Mouse (Mus musculus): ENCODE data around the gene Gm37240. TPM values are rescaled to one million over a fixed set of nuclear protein-coding genes. Genes with fewer than 3 reads are reported as not detected.

Gene Gm37240
- total RNA-seq, 2 experiments from 2014 or later: not detected

DNA sequence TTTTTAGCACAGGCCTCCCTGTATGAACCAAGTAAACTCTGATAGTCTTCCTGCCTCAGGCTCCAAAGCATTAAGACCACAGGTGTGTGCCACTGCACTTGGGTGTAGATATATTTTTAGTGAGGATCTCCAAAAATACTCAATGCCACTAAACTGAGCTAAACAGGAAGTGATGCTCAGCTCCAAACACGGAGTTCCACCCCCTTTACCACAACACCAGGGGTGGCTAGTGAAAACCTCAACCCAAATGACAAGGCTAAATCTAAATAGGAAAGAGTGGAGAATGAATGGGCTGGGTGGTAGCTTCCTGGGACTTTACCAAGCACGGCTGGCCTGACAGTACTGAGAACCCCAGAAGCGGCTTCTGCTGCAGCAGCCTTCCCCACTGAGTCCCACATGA lies 194.3 kb downstream of the Gm37240 start:
- ATAC-seq (replicated peaks; ENCODE audit: poor library complexity, severe bottlenecking): peak; percentile 53

GRCm38 (mm10) chr3:85691134-85691533 lies 196.2 kb downstream of the Gm37240 start:
- ATAC-seq (replicated peaks; ENCODE audit: poor library complexity, severe bottlenecking): no peak

DNA sequence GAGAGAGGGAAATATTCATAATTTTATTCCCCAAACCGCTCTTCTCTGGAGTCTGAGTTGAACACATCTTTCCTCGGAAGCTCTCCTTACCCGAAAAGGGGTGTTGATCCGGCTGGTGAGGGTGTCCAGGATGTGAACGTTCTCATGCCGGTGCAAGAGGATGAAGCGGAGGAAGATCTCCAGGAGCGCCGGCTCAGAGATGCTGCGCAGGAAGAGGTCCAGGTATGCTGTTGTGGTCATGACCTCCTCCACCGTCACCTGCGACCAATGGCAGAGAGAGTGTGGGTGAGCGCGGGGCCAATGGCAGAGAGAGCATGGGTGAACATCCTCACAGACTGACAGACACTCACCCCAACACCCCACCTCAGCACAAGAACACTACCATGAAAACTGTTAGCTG lies 199.0 kb downstream of the Gm37240 start:
- ATAC-seq (replicated peaks; ENCODE audit: poor library complexity, severe bottlenecking): no peak

GRCm38 (mm10) chr3:85685271-85685670 lies 202.0 kb downstream of the Gm37240 start:
- ATAC-seq (replicated peaks; ENCODE audit: poor library complexity, severe bottlenecking): no peak

DNA sequence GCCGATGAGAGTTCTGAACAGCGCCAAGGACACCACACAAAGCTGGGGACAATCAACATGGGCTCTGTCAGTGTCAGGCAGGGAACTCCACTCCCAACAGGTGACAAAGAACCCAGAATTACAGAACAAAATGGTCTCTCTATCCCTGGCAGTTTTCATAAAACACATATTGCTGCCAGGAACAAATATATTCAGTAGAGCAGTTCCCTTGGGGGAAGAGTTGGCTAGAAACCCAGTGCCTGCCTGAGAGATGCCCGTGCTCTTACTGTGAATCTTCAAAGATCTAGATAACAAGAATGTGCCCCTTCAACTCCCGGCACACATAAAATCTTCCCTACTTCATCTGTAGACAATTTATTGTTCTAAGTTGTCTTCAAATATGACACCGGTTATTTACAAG lies 203.7 kb downstream of the Gm37240 start:
- ATAC-seq (replicated peaks; ENCODE audit: poor library complexity, severe bottlenecking): no peak

GRCm38 (mm10) chr3:85681136-85681535 lies 206.2 kb downstream of the Gm37240 start:
- ATAC-seq (replicated peaks; ENCODE audit: poor library complexity, severe bottlenecking): no peak

GRCm38 (mm10) chr3:85679960-85680359 lies 207.4 kb downstream of the Gm37240 start:
- ATAC-seq (replicated peaks; ENCODE audit: poor library complexity, severe bottlenecking): no peak

GRCm38 (mm10) chr3:85679312-85679933 lies 207.9 kb downstream of the Gm37240 start:
- ATAC-seq (replicated peaks; ENCODE audit: poor library complexity, severe bottlenecking): no peak

GRCm38 (mm10) chr3:85677952-85678351 lies 209.4 kb downstream of the Gm37240 start:
- ATAC-seq (replicated peaks; ENCODE audit: poor library complexity, severe bottlenecking): no peak

GRCm38 (mm10) chr3:85677133-85677532 lies 210.2 kb downstream of the Gm37240 start:
- ATAC-seq (replicated peaks; ENCODE audit: poor library complexity, severe bottlenecking): no peak

DNA sequence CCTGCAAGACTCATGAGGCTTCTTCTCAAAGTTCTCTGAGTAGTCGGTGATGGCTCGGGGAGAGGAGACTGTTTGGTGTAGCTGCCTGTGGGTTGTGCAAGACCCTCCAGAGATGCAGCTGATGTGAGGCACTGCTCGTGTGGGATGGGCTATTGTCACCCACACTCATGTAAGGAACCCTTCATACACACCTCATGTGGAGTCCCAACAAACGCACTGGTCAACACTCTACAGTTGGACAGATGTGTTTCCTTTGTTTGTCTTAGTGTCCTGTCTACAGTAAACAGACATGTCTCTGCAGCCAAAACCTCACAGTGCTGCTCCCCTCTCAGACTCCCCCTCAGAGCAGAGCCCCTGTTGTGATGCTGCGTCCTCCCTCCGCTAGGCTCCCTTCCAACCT lies 217.5 kb downstream of the Gm37240 start:
- ATAC-seq (replicated peaks; ENCODE audit: poor library complexity, severe bottlenecking): no peak

DNA sequence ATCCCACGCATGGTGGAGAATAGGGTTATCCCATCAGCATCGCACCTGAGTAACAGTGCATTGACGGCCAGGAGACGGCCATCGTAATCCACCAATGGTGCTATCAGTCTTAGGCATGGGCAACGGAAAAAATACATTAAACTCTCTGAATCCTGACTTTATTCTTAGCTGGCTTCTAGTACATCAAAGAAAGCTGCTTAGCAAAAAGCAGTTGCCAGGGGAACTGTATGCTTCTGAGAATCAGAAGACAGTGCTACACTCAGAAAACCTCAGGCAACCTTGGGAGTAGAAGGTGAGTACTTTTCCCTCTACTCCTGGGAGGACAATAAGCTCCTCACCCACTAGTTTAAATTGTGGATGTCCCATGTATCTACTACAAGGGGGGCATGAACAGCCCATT lies 219.6 kb downstream of the Gm37240 start:
- no peak for ATAC-seq (replicated peaks; ENCODE audit: poor library complexity, severe bottlenecking)

GRCm38 (mm10) chr3:85666736-85667135 lies 220.6 kb downstream of the Gm37240 start:
- ATAC-seq (replicated peaks; ENCODE audit: poor library complexity, severe bottlenecking): no peak

GRCm38 (mm10) chr3:85666166-85666565 lies 221.2 kb downstream of the Gm37240 start:
- ATAC-seq (replicated peaks; ENCODE audit: poor library complexity, severe bottlenecking): no peak

DNA sequence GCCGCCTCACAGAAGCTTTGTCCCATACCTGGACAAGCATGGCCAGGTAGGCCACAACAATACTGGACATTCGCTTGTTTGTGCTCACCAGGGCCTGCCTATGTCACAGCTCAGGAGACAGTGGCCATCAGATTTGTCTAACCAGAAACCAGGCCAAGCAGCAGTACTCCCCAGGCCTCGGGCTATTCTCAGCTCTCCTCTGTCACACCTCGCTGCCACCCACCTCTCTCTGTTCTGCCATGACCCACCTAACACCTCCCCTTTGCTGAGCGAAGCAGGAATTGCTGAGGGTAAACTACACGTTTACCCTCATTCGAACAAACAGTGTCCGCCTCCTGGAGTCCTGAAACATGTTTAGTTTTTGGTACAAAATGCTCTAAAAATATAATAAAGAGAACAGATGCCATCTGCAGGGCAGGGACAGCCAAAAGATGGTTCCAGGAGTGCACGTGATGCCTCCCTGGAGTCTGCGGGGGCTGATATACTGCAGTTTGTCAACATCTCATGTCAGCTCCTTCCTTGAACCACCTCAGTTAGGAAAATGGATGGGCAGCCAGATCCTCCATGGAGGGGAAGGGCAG lies 222.6 kb downstream of the Gm37240 start:
- no peak for ATAC-seq (replicated peaks; ENCODE audit: poor library complexity, severe bottlenecking)

- ATAC-seq (replicated peaks; ENCODE audit: poor library complexity, severe bottlenecking): no peak
These were observed 223.5 kb downstream of the Gm37240 start for GRCm38 (mm10) chr3:85663826-85664225.

GRCm38 (mm10) chr3:85661926-85662813 lies 225.1 kb downstream of the Gm37240 start:
- ATAC-seq (replicated peaks; ENCODE audit: poor library complexity, severe bottlenecking): no peak

GRCm38 (mm10) chr3:85659681-85660080 lies 227.6 kb downstream of the Gm37240 start:
- ATAC-seq (replicated peaks; ENCODE audit: poor library complexity, severe bottlenecking): no peak

- no peak for ATAC-seq (replicated peaks; ENCODE audit: poor library complexity, severe bottlenecking)
These were observed 231.8 kb downstream of the Gm37240 start for GRCm38 (mm10) chr3:85655538-85655937.

DNA sequence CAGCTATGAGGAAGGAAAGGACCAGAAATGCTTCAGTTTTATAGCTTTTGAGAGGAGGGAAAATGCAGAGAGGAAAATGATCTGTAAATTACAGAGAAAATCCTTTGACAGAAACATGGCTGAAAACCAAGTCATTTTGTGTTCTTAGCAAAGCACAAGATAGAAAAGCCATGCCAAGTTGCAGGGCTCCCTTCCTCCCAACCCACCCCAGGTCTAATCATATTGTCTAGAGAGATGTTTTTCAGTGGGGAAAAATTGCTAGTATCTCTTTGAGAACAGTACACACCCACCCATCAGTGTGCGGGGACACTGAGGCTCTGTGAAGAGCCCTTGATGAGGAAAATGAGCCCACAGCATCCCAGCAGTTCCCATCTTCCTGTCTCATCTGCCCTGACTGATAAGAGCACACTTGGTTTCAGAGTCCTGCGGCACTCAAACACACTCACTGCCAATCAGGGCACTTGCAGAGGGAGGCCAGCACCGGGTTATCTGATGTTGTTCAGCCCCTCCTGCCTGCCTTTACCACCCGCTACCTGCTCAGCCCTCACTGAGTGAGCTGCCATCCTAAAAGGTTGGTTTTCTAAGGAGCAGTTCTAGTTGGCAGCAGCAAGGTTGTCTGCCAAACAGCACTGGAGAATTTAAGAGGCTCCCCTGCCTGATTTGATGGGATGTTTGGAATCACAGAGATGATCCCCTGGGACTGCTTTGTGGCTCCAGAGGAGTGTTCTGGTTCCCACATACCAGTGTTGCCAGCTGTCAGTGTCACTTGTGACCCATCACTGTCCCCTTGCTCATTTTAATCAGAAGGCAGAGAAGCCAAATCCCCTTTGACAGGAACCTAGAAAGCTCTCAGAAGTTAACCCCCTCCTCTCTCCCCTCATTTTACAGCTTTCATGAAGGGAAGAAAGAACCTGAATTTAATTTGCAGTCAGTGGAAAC lies 234.3 kb downstream of the Gm37240 start:
- ATAC-seq (replicated peaks; ENCODE audit: poor library complexity, severe bottlenecking): no peak
